Mouse (Mus musculus) kidney, adult 2 months (tissue): ENCODE data around the gene Sycn.

Experiments
- CTCF ChIP-seq: fragments of 200-500 bp; conservative IDR thresholded peaks from 2 replicates; pipeline ENCODE4 v1.5.1; 2011; ENCODE audit warnings: low read depth, mild to moderate bottlenecking, control low read depth, low read length, moderate library complexity, mixed read lengths; ENCODE audit not compliant: insufficient read depth, insufficient read length
- POLR2A ChIP-seq: fragments of 200-500 bp; IDR thresholded peaks from one replicate; pipeline ENCODE4 v1.6.1; 2011; ENCODE audit warnings: low read depth, low read length, control low read depth

DNA sequence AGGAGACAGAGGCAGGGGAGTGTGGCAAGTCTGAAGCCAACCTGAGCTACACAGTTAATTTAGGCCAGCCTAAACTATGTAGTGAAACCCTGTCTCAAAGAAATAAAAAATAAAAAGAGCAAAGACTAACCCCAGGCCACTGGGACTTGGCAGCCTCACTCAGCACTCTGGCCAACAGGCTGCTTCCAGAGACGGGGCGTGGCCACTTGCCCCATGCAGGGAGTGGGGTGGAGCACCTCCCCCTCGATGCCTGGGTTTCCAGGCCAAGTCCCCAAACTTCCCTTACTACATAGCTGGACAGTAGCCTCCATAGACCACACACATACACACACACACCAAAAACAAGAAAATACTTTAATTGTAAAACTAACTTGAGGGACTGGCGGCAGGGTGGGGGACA, 17.8 kb downstream of the Sycn start:
- TF ChIP-seq POLR2A (no peak), CTCF (no peak)
